Mouse (Mus musculus) kidney, adult 2 months (tissue): ENCODE measurements around the gene Naga.

ENCODE experiments used
- CTCF ChIP-seq: fragments of 200-500 bp; conservative IDR thresholded peaks from 2 replicates; pipeline ENCODE4 v1.5.1; 2011; ENCODE audit warnings: low read depth, mild to moderate bottlenecking, control low read depth, low read length, moderate library complexity, mixed read lengths; ENCODE audit not compliant: insufficient read depth, insufficient read length
- POLR2A ChIP-seq: fragments of 200-500 bp; IDR thresholded peaks from one replicate; pipeline ENCODE4 v1.6.1; 2011; ENCODE audit warnings: low read depth, low read length, control low read depth

- TF ChIP-seq POLR2A = no peak
- TF ChIP-seq CTCF = no peak
Observed at GRCm38 (mm10) chr15:82346580-82347302, 8.0 kb upstream of the Naga start.
